Mouse (Mus musculus) heart, adult 11 months (tissue): ENCODE results near the gene Ffar2.

Experiments
- DNase-seq: peaks from one replicate; pipeline ENCODE4 v3.0.0; 2022

Ffar2 gene

DNA sequence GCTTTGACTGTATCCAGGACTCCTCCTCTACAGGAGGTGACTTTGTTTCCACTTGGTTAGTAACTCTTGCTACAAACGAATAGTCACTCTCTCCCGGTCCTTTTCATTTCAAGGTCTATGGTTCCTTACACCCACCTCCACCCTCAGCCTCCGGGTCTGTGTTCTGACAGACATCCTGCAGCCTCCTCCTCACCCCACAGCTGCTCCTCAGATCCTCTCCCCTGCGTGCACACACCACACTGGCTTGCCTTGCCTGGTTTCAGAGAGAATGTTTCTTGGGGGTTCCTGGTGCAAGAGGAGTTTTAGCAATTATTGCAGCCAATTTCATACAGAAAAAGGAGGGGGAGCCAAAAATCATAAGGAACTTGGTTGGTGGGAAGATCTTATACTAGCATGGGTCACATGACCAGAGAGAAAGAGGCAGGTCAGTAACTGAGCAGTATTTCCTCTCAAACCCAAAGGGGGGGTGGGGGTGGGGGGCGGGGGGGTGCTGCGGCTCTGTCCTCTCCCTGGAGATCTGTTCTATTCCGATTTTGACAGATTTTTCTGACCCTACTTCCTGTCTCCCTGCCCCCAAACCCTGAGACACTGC, 2.6 kb downstream of the Ffar2 start:
- no peak for DNase-seq

DNA sequence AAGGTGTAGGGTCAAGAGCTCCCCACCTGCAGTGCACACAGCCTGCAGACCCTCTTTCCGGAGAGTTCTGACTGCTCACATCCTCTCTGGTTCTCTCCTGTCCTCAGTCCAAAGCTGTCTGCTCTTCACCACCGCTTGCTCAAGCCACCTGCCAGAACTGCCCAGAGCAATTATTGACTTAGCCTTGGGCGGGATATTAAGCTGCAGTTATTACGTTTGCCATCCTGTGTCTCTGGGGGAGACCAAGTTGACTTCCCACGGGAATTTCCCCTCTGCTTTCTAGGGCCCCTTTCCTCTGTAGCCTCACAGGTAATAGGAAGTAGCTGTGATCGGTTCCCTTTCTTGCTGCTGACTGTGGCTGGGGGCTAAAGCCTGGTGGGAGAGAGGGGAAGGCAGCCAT, 3.4 kb downstream of the Ffar2 start:
- DNase-seq, result no peak

DNA sequence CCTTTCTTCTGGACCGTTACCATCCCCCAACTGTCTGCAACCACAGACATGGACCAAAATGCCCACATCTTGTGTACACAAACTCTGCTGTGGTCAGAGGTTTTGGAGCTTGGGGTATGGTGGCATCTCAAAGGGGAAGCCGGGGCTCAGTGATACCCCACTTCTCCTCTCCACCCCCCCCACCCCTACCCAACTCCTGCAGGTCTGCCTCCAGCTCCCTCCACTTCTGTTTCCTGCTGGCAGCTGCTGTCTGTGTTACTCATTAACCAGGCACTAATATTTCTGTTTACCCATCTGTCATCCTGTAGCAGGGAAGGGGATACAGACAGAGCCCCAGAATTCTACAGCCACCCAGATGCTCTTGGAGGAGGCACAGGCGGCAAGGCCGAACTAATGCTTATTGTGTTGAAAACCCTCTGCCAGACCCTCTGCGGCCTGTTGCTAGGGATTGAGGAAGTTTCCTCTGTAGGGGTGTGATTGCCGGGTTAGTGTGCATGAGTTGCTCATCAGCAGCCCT, 11.2 kb downstream of the Ffar2 start:
- peak; percentile 75 for DNase-seq

- DNase-seq, result no peak
These were observed 11.8 kb downstream of the Ffar2 start for GRCm38 (mm10) chr7:30811757-30812290.

- no peak for DNase-seq
These were observed 13.3 kb downstream of the Ffar2 start for GRCm38 (mm10) chr7:30810319-30810718.

GRCm38 (mm10) chr7:30805924-30806323, 17.7 kb downstream of the Ffar2 start:
- no peak for DNase-seq

- no peak for DNase-seq
These were observed 19.4 kb downstream of the Ffar2 start for GRCm38 (mm10) chr7:30804026-30804715.

DNA sequence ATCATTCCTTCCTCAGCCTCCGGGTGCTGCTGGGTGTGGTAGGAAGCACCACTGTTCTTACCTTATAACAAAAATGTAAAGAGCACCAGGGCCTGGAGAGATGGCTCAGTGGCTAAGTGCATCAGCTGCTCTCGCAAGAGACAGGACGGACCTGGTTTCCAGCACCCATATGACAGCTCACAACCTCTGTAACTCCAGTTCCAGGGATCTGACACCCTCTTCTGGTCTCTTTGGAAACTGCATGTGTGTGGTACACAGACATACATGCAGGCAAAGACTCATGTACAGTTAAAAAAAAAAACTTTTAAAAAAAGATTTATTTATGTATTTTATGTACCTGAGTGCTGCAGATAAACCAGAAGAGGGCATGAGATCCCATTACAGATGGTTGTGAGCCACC, 20.3 kb downstream of the Ffar2 start:
- DNase-seq, result no peak

DNA sequence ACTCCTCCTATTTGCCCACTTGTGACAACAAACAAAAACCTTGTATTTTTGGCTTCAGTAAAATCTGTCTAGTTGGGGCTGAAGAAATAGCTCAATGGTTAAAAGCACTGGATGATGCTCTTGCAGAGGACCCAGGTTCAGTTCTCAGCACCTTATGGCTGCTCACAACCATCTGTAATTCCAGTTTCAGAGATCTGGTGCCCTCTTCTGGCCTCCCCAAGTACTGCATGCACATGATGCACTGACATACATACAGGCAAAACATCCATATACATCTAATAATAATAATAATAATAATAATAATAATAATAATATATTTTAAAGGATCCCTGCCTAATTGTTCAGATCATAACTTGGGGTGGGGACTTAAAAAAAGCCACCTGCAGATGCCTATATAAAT, 22.9 kb downstream of the Ffar2 start:
- no peak for DNase-seq

GRCm38 (mm10) chr7:30796790-30797189, 26.8 kb downstream of the Ffar2 start:
- no peak for DNase-seq

DNA sequence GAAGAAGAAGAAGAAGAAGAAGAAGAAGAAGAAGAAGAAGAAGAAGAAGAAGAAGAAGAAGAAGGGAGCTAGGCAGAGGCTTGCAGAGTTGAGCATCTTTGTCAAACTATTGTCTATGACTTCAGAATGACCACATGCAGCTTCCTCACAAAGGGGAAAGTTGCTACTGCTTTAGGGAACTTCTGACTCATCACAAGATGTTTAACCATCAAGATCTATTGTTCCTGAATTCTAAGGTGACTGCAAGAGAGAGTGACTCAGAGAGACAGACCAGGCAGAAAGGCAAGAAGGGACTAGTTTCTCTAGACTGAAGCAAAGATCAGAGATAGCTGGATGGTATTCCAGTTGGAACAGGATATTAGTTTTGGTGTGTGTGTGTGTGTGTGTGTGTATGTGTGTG, 28.7 kb downstream of the Ffar2 start:
- no peak for DNase-seq

DNA sequence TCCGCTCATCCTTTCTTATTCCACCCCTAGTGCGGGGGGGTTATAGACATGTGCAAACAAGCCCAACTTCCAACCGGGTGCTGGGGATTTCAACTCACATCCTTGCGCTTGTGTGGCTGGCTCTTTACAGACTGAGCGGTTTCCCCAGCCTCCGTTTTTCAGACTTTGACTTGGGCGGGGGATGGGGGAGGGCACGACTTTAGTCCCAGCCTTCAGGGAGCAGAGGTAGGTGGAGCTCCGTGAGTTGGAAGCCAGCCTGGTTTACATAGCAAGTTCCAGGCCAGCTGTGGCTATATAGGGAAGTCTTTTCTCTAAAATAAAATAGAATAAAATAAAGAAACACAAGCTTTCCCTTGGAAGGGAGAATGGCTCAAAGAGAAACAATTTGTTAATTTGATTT, 31.7 kb downstream of the Ffar2 start:
- no peak for DNase-seq

- DNase-seq, result no peak
These were observed 33.4 kb downstream of the Ffar2 start for GRCm38 (mm10) chr7:30790141-30790540.

- no peak for DNase-seq
These were observed 36.1 kb downstream of the Ffar2 start, which contains the start of gene Krtdap for GRCm38 (mm10) chr7:30787377-30788022. Gene Krtdap, plus strand, starts transcription at chr7:30787896.

DNA sequence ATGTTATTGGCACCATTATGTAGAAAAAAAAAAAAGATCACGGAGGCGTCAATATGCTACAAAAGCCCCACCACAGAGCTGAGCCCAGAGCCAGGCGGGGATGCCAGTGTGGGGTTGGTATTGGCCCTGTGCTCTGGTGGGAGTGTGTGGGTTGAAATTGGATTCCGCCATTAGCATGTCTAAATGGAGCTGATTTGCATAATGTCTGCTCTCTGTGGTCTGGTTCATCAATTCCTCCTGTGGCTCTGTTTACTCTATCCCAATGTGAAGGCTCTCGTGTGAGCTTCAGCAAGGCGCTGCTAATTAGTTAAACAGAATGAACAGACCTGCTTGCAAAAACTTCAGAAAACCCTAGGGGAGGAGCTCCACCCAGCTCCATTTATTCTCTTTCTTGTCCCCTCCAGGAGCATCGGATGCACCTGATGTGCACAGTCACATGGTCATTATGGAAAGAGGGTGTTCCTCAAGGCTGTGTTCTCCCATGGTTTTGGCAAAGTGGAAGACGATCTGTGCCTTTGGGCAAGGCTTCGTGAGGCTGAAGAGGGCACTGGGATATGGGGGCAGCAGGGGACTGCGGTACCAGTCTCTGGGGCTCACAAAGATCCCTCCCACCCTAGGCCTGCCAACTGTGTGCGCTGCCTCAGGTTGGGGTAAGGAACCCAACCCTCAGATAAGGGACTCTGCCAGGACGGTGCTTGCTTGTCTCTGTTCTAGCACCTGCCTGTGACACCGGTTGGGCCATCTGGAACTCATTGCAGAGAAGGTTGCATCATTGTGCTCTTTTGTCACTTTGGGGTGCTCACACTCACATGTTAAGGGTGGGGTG, 37.6 kb downstream of the Ffar2 start:
- DNase-seq, result no peak

GRCm38 (mm10) chr7:30785154-30785553, 38.4 kb downstream of the Ffar2 start:
- no peak for DNase-seq

DNA sequence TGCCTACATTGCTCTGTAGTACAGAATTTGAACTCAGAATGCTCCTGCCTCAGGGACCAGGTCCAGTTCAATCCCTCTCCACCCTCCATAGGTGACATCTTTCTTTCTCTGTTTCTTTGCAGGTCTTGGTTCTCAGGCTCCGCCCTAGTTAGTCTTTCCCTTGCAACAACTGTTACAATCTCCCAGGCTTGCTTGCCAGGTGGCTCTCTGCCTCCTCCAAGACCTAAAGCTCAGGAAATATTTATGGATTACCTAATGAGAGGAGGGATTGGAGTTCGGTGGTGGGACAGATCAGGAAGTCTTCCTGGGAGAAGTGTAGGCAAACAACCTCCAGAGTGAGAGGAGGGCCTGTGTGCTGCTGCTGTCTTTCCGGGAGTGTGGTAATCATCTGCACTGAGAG, 40.9 kb downstream of the Ffar2 start:
- no peak for DNase-seq

- DNase-seq, result no peak
These were observed 41.8 kb downstream of the Ffar2 start for GRCm38 (mm10) chr7:30781792-30782191.

DNA sequence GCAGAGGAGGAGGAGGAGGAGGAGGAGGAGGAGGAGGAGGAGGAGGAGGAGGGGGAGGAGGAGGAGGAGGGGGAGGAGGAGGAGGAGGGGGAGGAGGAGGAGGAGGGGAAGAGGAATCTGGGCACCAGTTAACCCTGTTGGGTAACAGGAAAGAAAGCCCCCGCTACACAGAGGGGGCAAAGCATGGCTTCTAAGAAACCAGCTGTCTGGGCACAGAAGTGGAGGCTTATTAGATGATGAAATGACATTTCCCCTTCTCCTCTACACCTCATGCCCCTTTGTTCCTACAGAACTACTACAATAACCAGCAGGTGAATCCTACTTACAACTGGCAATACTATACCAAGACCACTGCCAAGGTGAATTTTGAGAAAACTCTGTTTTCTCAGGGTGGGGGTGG, 45.7 kb downstream of the Ffar2 start:
- no peak for DNase-seq

- DNase-seq, result no peak
These were observed 46.4 kb downstream of the Ffar2 start for GRCm38 (mm10) chr7:30777081-30777579.

DNA sequence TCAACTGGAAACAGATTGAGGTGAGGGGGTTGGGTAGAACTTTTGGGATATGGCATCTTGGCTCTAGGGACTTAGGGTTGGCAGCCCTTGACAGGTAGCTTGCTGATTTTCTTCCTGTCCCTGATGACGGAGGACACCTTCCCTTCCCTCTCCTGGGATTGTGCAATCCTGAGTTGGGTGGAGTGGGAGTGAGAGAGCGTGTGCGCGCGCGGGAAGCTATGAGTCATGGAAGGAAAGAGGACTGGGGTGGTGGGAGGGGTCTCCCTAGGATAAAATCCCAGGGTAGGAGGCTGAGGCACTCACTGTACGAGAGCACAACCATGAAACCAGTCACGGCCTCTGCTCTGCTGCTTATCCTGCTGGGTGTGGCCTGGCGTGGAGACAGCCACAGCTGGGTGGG, 47.5 kb downstream of the Ffar2 start:
- DNase-seq, result no peak

DNA sequence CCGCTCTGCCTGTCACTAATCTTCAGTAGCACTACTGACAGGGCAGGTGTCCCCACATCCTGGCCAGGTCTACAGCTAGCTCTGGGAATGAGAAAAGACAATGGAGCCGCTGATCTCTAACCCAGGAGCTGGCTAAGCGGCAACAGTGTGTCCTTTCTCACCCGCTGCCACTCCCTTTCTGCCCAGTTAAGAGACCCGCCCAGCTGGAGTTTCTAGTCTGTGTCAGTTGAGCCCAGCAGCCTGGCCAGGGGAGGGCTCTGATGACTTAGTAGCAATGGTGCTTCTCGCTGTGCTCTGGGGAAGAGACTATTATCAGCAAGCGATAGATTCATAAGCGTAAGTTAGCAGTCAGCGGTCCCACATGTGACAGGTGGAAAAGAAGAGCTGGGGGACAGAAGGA, 54.3 kb downstream of the Ffar2 start:
- no peak for DNase-seq
